In genomic region chr13:43303161-43303965, GRCm38 (mm10) we compare ENCODE assay signal across 8 mouse cellular contexts. TPM values are rescaled to one million over a fixed set of nuclear protein-coding genes. Genes with fewer than 3 reads are reported as not detected.
DNase-seq lines count a peak whose midpoint lies in the region; ATAC-seq lines count a peak whose summit lies in the region.

No protein-coding gene starts in this region.

- peaks cover 45% of the 10 kb centered on the region for H3K4me1 ChIP-seq in embryonic facial prominence, embryonic 10.5 days
- H3K4me1 ChIP-seq in heart, embryonic 16.5 days (ENCODE audit: control insufficient read depth, insufficient read depth, low read length): peaks cover 21% of the 10 kb centered on the region
- peaks cover 17% of the 10 kb centered on the region for H3K4me1 ChIP-seq in stomach, embryonic 14.5 days (ENCODE audit: control insufficient read depth, insufficient read depth, low read length)

- H3K4me2 ChIP-seq in heart, embryonic 16.5 days (ENCODE audit: low read depth, low read length): peak overlapping the region; percentile 98
- H3K4me2 ChIP-seq in stomach, embryonic 14.5 days (replicated peaks; ENCODE audit: low read depth, low read length): peak overlapping the region; percentile 100

- no peaks in the 10 kb centered on the region for H3K9me3 ChIP-seq in embryonic facial prominence, embryonic 10.5 days
- no peaks in the 10 kb centered on the region for H3K9me3 ChIP-seq in heart, embryonic 16.5 days (replicated peaks; ENCODE audit: control insufficient read depth, low read length)
- no peaks in the 10 kb centered on the region for H3K9me3 ChIP-seq in stomach, embryonic 14.5 days (ENCODE audit: control insufficient read depth, low read depth, low read length)

- DNase-seq in frontal cortex, adult 2 months (ENCODE audit: extremely low spot score in 1 of 2, low spot score in 1 of 2): no peak
- peak; percentile 59 for DNase-seq in ZHBTc4 (ENCODE audit: low read depth, low spot score)
- peak; percentile 59 for DNase-seq in embryonic facial prominence, embryonic 10.5 days (ENCODE audit: low spot score)
- peak; percentile 43 to 48 for DNase-seq in layer of hippocampus, postnatal 36 days
- DNase-seq in mesoderm, embryonic 11.5 days (ENCODE audit: low read depth, low spot score): peak; percentile 34

- ATAC-seq in frontal cortex, adult (ENCODE audit: low TSS enrichment): peak; percentile 14
- peak; percentile 51 for ATAC-seq in heart, embryonic 16.5 days (replicated peaks; ENCODE audit: extremely low read depth, insufficient read depth, low FRiP score)
- peak; percentile 18 for ATAC-seq in stomach, embryonic 14.5 days (ENCODE audit: insufficient number of reproducible peaks, insufficient read depth, low FRiP score, low read depth)

- peaks cover 86% of the 10 kb centered on the region for H3K27me3 ChIP-seq in embryonic facial prominence, embryonic 10.5 days (replicated peaks; ENCODE audit: low read depth, poor library complexity, severe bottlenecking)
- H3K27me3 ChIP-seq in heart, embryonic 16.5 days (ENCODE audit: control insufficient read depth, insufficient read depth, low read length): no peaks in the 10 kb centered on the region
- 0 out of 2 replicates have a peak, but pooled peaks cover 12% of the 10 kb centered on the region for H3K27me3 ChIP-seq in stomach, embryonic 14.5 days (ENCODE audit: control insufficient read depth, insufficient read depth, low read length)

- peak overlapping the region; percentile 83 for H3K9ac ChIP-seq in heart, embryonic 16.5 days (ENCODE audit: low read length)
- H3K9ac ChIP-seq in stomach, embryonic 14.5 days (replicated peaks; ENCODE audit: low read depth, low read length): peak overlapping the region; percentile 55

- H3K36me3 ChIP-seq in embryonic facial prominence, embryonic 10.5 days (replicated peaks): no peaks in the 10 kb centered on the region
- no peaks in the 10 kb centered on the region for H3K36me3 ChIP-seq in heart, embryonic 16.5 days (ENCODE audit: control insufficient read depth, insufficient read depth)
- no peaks in the 10 kb centered on the region for H3K36me3 ChIP-seq in stomach, embryonic 14.5 days (ENCODE audit: control insufficient read depth, insufficient read depth, low read length)

- peak overlapping the region; percentile 76 for H3K27ac ChIP-seq in embryonic facial prominence, embryonic 10.5 days (replicated peaks)
- peak overlapping the region; percentile 89 for H3K27ac ChIP-seq in heart, embryonic 16.5 days (ENCODE audit: low read length)
- peak overlapping the region; percentile 75 for H3K27ac ChIP-seq in stomach, embryonic 14.5 days (ENCODE audit: low read length)

- peak overlapping the region; percentile 78 for H3K4me3 ChIP-seq in embryonic facial prominence, embryonic 10.5 days
- H3K4me3 ChIP-seq in heart, embryonic 16.5 days (ENCODE audit: low read length): peak overlapping the region; percentile 68
- H3K4me3 ChIP-seq in stomach, embryonic 14.5 days (ENCODE audit: low read depth, low read length): peak overlapping the region; percentile 65

- WGBS in embryonic facial prominence, embryonic 10.5 days: under 1% methylated on average over 78 of the region's 78 CpGs
- WGBS in heart, embryonic 16.5 days: under 1% methylated on average over 78 of the region's 78 CpGs
- WGBS in stomach, embryonic 14.5 days: under 1% methylated on average over 75 of the region's 78 CpGs

RNA-seq across cellular contexts. Expression of gene Gfod1, which starts 0.6 kb away (rescaled TPM):
- polyA plus RNA-seq in frontal cortex, adult 2 months (2012; rRNA removed): 27.0 and 29.0 TPM in 2 replicates
- polyA plus RNA-seq in embryonic facial prominence, embryonic 10.5 days (2016; fragmentation: Nextera tagmentation; extraction: Ambion mirVana): 0.10 and 0.40 TPM in 2 replicates
- 0.92 and 0.93 TPM in 2 replicates for polyA plus RNA-seq in heart, embryonic 16.5 days (2015; fragmentation: Nextera tagmentation; extraction: Ambion mirVana)
- 100 to 1,000 TPM in 1 of 2 experiments, 10 to 100 TPM in 1; 98.0 to 109 TPM for total RNA-seq in layer of hippocampus, postnatal 36 days (2021)
- 0.49 and 1.0 TPM in 2 replicates for polyA plus RNA-seq in stomach, embryonic 14.5 days (2014; fragmentation: Nextera tagmentation; extraction: Ambion mirVana)

Comparison
In these comparisons a context has a peak if more than half of its experiments do, and no peak if none do; other contexts are left out.
1. DNase-seq: peak in ZHBTc4 (single experiment), embryonic facial prominence, embryonic 10.5 days (single experiment), layer of hippocampus, postnatal 36 days (2 of 2) and mesoderm, embryonic 11.5 days (single experiment); none in frontal cortex, adult 2 months (0 of 2).
2. RNA of gene Gfod1, which starts 0.6 kb away (polyA plus RNA-seq): 27.0 to 29.0 TPM in frontal cortex, adult 2 months; 0.92 to 0.93 TPM in heart, embryonic 16.5 days, 0.49 to 1.0 TPM in stomach, embryonic 14.5 days and 0.10 to 0.40 TPM in embryonic facial prominence, embryonic 10.5 days; every median in the first group is over 10 times any median in the second.
3. Peak in every context shown above with its lines, with median percentiles within 50 percentile points of each other: ATAC-seq, H3K27ac ChIP-seq and H3K4me3 ChIP-seq.